Mouse (Mus musculus) heart, embryonic 16.5 days (tissue): ENCODE results near the gene Slc22a14. TPM values are rescaled to one million over a fixed set of nuclear protein-coding genes. Genes with fewer than 3 reads are reported as not detected.
"Not testable (repeated sequence)": the region's sequence is repeated elsewhere in the genome, so short reads cannot be mapped to it uniquely, and the experiment has no call there.

ENCODE experiments used
- ATAC-seq: fragments of 200-750 bp; cut with Nextera tagmentation; replicated peaks from 2 replicates; pipeline ENCODE4 v1.8.0; 2017; ENCODE audit warnings: moderate number of reproducible peaks; ENCODE audit not compliant: insufficient read depth, low FRiP score; ENCODE audit errors: extremely low read depth
- H3K27ac ChIP-seq: fragments of 300-500 bp; sonication (generic); 2 replicates; pipeline ENCODE4 v1.5.1; 2014; ENCODE audit warnings: mild to moderate bottlenecking, low read length, control low read depth, moderate library complexity
- H3K27me3 ChIP-seq: fragments of 300-500 bp; sonication (generic); 2 replicates; pipeline ENCODE4 v1.6.1; 2014; ENCODE audit warnings: low read length, mixed read lengths; ENCODE audit not compliant: control insufficient read depth, insufficient read depth
- H3K36me3 ChIP-seq: fragments of 300-500 bp; sonication (generic); 2 replicates; pipeline ENCODE4 v1.6.1; 2014; ENCODE audit not compliant: control insufficient read depth, insufficient read depth
- H3K4me1 ChIP-seq: fragments of 300-500 bp; sonication (generic); 2 replicates; pipeline ENCODE4 v1.6.1; 2014; ENCODE audit warnings: low read length, mixed read lengths; ENCODE audit not compliant: control insufficient read depth, insufficient read depth
- H3K4me2 ChIP-seq: fragments of 300-500 bp; sonication (generic); 2 replicates; pipeline ENCODE4 v1.6.1; 2014; ENCODE audit warnings: low read depth, mild to moderate bottlenecking, control low read depth, low read length
- H3K4me3 ChIP-seq: fragments of 300-500 bp; sonication (generic); 2 replicates; pipeline ENCODE4 v1.5.1; 2014; ENCODE audit warnings: mild to moderate bottlenecking, control low read depth, low read length
- H3K9ac ChIP-seq: fragments of 300-500 bp; sonication (generic); 2 replicates; pipeline ENCODE4 v1.6.1; 2014; ENCODE audit warnings: low read length, control low read depth
- H3K9me3 ChIP-seq: fragments of 300-500 bp; sonication (generic); replicated peaks from 2 replicates; pipeline ENCODE4 v1.6.1; 2016; ENCODE audit warnings: low read length; ENCODE audit not compliant: control insufficient read depth
- WGBS: fragments of 180-500 bp; shearing (Covaris S2); extraction: QIAGEN DNeasy Blood & Tissue Kit; methylation state at CpG from one replicate; pipeline ENCODE4 v1.1.7; 2014; 5-methylcytosine and 5-hydroxymethylcytosine counted together
- polyA plus RNA-seq: library from polyadenylated mRNA; unstranded; fragments of >200 nt; fragmentation: Nextera tagmentation; extraction: Ambion mirVana; gene quantifications from 2 replicates; pipeline ENCODE4 v1.2.1, GENCODE M21; 2015

Slc22a14 gene
- polyA plus RNA-seq, 1 experiment from 2014 or later = 0.20 TPM

DNA sequence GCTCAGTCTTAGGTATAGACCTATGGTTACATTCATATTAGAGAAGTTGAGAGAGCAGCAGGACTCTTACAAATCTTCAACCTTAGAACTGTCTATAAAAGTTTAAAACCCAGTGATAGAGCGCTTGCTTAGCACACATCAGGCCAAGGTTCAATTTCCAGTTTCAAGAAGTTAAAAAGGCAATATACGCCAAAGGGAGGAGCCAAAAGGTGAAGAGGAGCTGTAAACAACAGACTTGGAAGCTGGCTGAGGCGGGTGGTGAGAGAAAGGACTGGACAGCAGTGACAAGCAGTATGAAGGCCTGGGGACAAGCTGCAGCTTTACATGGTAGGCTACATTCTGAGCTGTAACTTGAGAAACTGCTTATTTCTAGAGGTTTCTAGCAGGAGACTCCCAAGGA is 66.8 kb downstream of the Slc22a14 start:
- Histone ChIP-seq H3K27me3 (no peaks in the 10 kb centered on the region), H3K4me1 (no peaks in the 10 kb centered on the region), H3K9me3 (no peaks in the 10 kb centered on the region; the same call in 1 of the 2 replicates), H3K4me3 (no peak overlapping the region), H3K27ac (no peak overlapping the region), H3K9ac (no peak overlapping the region), H3K4me2 (no peak overlapping the region), H3K36me3 (peaks cover 14% of the 10 kb centered on the region)
- no peak for ATAC-seq
- 90% methylated on average over 3 of the region's 3 CpGs for WGBS

- ATAC-seq = no peak
- Histone ChIP-seq H3K4me2 (no peak overlapping the region), H3K27ac (no peak overlapping the region), H3K36me3 (peaks cover 14% of the 10 kb centered on the region), H3K27me3 (no peaks in the 10 kb centered on the region), H3K9me3 (no peaks in the 10 kb centered on the region; the same call in 1 of the 2 replicates), H3K9ac (no peak overlapping the region), H3K4me3 (no peak overlapping the region), H3K4me1 (no peaks in the 10 kb centered on the region)
- WGBS = 81% methylated on average over 6 of the region's 6 CpGs
Measured at GRCm38 (mm10) chr9:119297696-119298095, 67.7 kb downstream of the Slc22a14 start.

GRCm38 (mm10) chr9:119290791-119291190 is 74.6 kb downstream of the Slc22a14 start:
- Histone ChIP-seq H3K4me2 (no peak overlapping the region), H3K36me3 (peaks cover 5% of the 10 kb centered on the region; the same call in 1 of the 2 replicates), H3K9ac (no peak overlapping the region), H3K4me1 (no peaks in the 10 kb centered on the region), H3K27me3 (no peaks in the 10 kb centered on the region), H3K27ac (no peak overlapping the region), H3K9me3 (no peaks in the 10 kb centered on the region), H3K4me3 (no peak overlapping the region)
- no peak for ATAC-seq
- 61% methylated on average over 3 of the region's 3 CpGs for WGBS

DNA sequence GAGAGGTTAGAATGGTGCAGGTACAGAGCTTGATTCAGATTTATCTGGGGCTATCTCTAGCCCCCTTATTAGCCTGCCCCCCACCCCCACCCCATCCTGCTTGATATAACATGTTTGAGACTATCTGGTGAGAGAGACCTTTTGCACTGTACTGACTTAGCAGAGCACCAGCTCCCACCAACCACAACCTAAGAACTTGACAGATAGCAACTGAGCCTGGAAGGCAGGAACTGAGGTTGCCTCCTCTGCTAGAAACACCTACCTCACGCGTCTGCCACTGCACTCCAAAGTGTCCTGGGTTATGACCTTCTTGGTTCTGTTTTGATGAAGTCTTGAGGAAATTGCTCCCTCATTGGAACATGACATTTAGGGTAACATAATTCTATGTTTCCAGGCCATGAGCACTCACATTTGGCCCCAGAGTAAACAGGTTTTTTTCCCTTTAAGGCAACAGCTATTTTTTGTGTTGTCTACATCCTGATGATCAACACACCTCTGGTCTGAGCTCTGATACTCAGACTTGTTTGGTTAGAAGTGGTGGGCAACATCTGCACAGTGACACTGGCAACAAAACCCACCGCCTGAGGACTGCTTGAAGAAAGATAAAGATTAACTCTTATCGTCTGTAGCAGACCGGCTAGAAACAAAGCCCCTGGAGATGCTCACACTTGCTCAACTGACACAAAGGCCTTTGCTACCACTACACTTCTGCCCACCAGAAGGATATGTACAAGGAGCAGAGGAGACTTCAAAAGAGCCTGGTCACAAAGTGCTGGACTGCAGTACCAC is 84.3 kb downstream of the Slc22a14 start:
- H3K4me2 ChIP-seq = no peak overlapping the region
- H3K27ac ChIP-seq = no peak overlapping the region
- no peaks in the 10 kb centered on the region; the same call in 1 of the 2 replicates for H3K36me3 ChIP-seq
- ATAC-seq = no peak
- no peaks in the 10 kb centered on the region for H3K9me3 ChIP-seq
- no peaks in the 10 kb centered on the region for H3K27me3 ChIP-seq
- no peak overlapping the region for H3K9ac ChIP-seq
- WGBS = 65% methylated on average over 5 of the region's 5 CpGs
- no peak overlapping the region for H3K4me3 ChIP-seq
- no peaks in the 10 kb centered on the region for H3K4me1 ChIP-seq

GRCm38 (mm10) chr9:119278031-119278430 is 87.3 kb downstream of the Slc22a14 start:
- Histone ChIP-seq H3K9ac (no peak overlapping the region), H3K4me2 (no peak overlapping the region), H3K4me1 (no peaks in the 10 kb centered on the region), H3K4me3 (no peak overlapping the region), H3K27ac (no peak overlapping the region), H3K27me3 (no peaks in the 10 kb centered on the region), H3K9me3 (no peaks in the 10 kb centered on the region), H3K36me3 (no peaks in the 10 kb centered on the region; the same call in 1 of the 2 replicates)
- 96% methylated on average over 5 of the region's 5 CpGs for WGBS
- ATAC-seq = no peak

DNA sequence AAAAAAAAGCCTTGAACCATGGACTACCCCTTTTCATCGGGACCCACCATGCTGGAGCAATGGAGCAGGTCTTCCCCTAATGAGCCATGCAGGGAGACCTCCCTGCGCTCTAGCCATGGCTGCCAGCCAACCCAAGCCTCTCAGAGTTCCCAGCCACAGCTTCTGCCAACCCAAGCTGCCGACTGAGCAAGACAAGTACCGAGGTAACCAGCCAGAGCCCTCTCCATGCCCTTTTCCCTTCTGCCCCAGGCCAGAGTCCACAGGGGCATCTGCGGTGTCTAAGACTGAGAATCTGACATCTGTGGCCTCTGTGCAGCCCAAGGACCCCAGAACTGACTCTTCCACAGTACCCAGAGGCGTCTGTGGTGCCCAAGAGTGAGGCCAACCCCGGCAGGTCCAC is 89.0 kb downstream of the Slc22a14 start:
- 62% methylated on average over 7 of the region's 7 CpGs for WGBS

DNA sequence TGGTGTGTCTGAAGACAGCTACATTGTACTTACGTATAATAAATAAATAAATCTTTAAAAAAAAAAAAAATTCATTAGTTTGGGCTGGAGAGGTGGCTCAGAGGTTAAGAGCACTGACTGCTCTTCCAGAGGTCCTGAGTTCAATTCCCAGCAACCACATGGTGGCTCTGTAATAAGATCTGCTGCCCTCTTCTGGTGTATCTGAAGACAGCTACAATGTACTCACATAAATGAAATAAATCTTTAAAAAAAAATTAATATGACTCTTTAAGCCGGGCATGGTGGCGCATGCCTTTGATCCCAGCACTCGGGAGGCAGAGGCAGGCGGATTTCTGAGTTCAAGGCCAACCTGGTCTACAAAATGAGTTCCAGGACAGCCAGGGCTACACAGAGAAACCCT is 90.5 kb downstream of the Slc22a14 start:
- ATAC-seq, H3K36me3 ChIP-seq, H3K27me3 ChIP-seq, H3K9ac ChIP-seq, H3K4me2 ChIP-seq, H3K4me1 ChIP-seq, H3K4me3 ChIP-seq, H3K9me3 ChIP-seq, H3K27ac ChIP-seq: not testable (repeated sequence)
- WGBS = 91% methylated on average over 5 of the region's 5 CpGs

More for the DNA sequence above, 89.0 kb downstream of the Slc22a14 start:
- Histone ChIP-seq H3K4me3 (no peak overlapping the region), H3K9ac (no peak overlapping the region), H3K9me3 (no peaks in the 10 kb centered on the region), H3K4me2 (no peak overlapping the region), H3K36me3 (no peaks in the 10 kb centered on the region; the same call in 1 of the 2 replicates), H3K4me1 (no peaks in the 10 kb centered on the region), H3K27me3 (no peaks in the 10 kb centered on the region), H3K27ac (no peak overlapping the region)
- no peak for ATAC-seq

- Histone ChIP-seq H3K9ac (no peak overlapping the region), H3K4me3 (no peak overlapping the region), H3K9me3 (no peaks in the 10 kb centered on the region), H3K4me1 (no peaks in the 10 kb centered on the region), H3K27me3 (no peaks in the 10 kb centered on the region), H3K27ac (no peak overlapping the region), H3K4me2 (no peak overlapping the region), H3K36me3 (peaks cover 13% of the 10 kb centered on the region)
- no peak for ATAC-seq
- 97% methylated on average over 4 of the region's 4 CpGs for WGBS
Measured at GRCm38 (mm10) chr9:119271496-119271895, 93.9 kb downstream of the Slc22a14 start.

DNA sequence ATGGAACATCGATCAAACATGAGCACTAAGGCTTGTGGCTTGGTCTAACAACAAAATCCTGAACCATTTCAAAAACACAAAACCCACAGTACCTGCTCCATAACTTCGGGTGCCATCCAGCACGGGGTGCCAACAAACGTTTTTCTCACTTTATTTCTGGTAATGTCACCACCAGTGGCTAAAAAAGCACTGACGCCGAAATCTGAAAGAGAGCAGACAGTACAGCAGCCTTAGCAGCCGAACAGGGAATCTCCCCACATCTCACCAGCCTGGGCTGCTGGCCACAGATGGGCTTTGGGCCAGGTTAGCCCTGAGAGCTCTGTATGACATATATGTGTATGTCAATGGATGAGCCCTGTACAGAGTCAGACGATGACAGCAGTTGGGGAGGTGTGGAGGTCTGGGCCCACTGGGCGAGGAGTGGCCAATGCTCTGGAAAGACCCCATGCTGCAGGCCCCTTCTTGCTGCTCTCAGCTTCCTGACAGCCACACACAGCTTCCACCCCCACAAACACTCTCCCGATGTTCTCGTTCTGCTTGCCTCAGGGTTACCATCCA is 96.7 kb downstream of the Slc22a14 start:
- H3K27ac ChIP-seq = no peak overlapping the region
- H3K36me3 ChIP-seq = peaks cover 22% of the 10 kb centered on the region
- WGBS = 88% methylated on average over 11 of the region's 11 CpGs
- H3K27me3 ChIP-seq = no peaks in the 10 kb centered on the region
- H3K9ac ChIP-seq = no peak overlapping the region
- H3K4me1 ChIP-seq = no peaks in the 10 kb centered on the region
- H3K9me3 ChIP-seq = no peaks in the 10 kb centered on the region
- no peak overlapping the region for H3K4me3 ChIP-seq
- H3K4me2 ChIP-seq = no peak overlapping the region
- ATAC-seq = no peak
